In genomic region chr17:48795773-48796172, GRCm38 (mm10) we compare ENCODE assay signal across 15 mouse cellular contexts.
"Had no signal": no experiment of that assay in that cellular context is flagged by ENCODE, and none has a peak within 500 bp of the region (broad histone marks: within the 10 kb centered on the region; RNA-seq: fewer than 3 reads in every experiment).

No protein-coding gene starts in this region.

- H3K4me2 ChIP-seq: limb, embryonic 12.5 days; liver, embryonic 13.5 days; lung, embryonic 15.5 days; midbrain, embryonic 13.5 days; neural tube, embryonic 15.5 days had no signal

- H3K27ac ChIP-seq: kidney, postnatal 0 days; layer of hippocampus, adult 2 months; limb, embryonic 12.5 days; liver, embryonic 13.5 days; lung, embryonic 15.5 days; macrophage; midbrain, embryonic 13.5 days; neural tube, embryonic 15.5 days had no signal

- H3K9ac ChIP-seq: limb, embryonic 12.5 days; liver, embryonic 13.5 days; liver, postnatal 0 days; lung, embryonic 15.5 days; midbrain, embryonic 13.5 days; neural tube, embryonic 15.5 days had no signal

- H3K9me3 ChIP-seq: limb, embryonic 12.5 days; liver, embryonic 13.5 days; lung, embryonic 15.5 days; midbrain, embryonic 13.5 days; neural tube, embryonic 15.5 days had no signal

- H3K4me3 ChIP-seq: layer of hippocampus, adult 2 months; limb, embryonic 12.5 days; liver, embryonic 13.5 days; lung, embryonic 15.5 days; midbrain, embryonic 13.5 days; myocyte; neural tube, embryonic 15.5 days had no signal

- DNase-seq: kidney, postnatal 36 days; liver; liver, embryonic 13.5 days; liver, postnatal 0 days; lung, postnatal 14 days; thymus, adult 18-20 months; thymus, postnatal 36 days had no signal

- H3K4me1 ChIP-seq: limb, embryonic 12.5 days; liver, embryonic 13.5 days; lung, embryonic 15.5 days; midbrain, embryonic 13.5 days had no signal

- ATAC-seq: liver, postnatal 0 days; midbrain, embryonic 13.5 days had no signal

- H3K27me3 ChIP-seq: limb, embryonic 12.5 days; liver, embryonic 13.5 days; lung, embryonic 15.5 days; midbrain, embryonic 13.5 days; neural tube, embryonic 15.5 days had no signal

- H3K36me3 ChIP-seq: limb, embryonic 12.5 days; liver, embryonic 13.5 days; lung, embryonic 15.5 days; midbrain, embryonic 13.5 days; neural tube, embryonic 15.5 days had no signal
